Mouse (Mus musculus): ENCODE measurements at regions not wholly inside any gene's neighbourhood (a gene's known extent, or its start where the extent isn't known, plus 50 kb on each side); places are given as distances from the start of the nearest gene placed in this dataset.

GRCm38 (mm10) chr15:38577691-38578090 lies 1152.3 kb downstream of the 4930447A16Rik start:
- H3K27ac ChIP-seq (ENCODE audit: low read length): no peak overlapping the region
- no peaks in the 10 kb centered on the region for H3K9me3 ChIP-seq (ENCODE audit: low read length)
- no peaks in the 10 kb centered on the region for H3K27me3 ChIP-seq (replicated peaks; ENCODE audit: insufficient read depth, low read length)
- H3K4me3 ChIP-seq (ENCODE audit: low read depth, low read length): no peak overlapping the region
- no peak for TF ChIP-seq CTCF (IDR thresholded peaks at IDR 0.05)
- TF ChIP-seq EP300 (IDR thresholded peaks at IDR 0.05): no peak
- H3K4me1 ChIP-seq (ENCODE audit: insufficient read depth, low read depth, low read length): no peaks in the 10 kb centered on the region
- DNase-seq (ENCODE audit: low spot score) (no peak), ATAC-seq (no peak)
- no peak overlapping the region for H3K4me2 ChIP-seq (replicated peaks; ENCODE audit: low read depth, low read length)
- 96% methylated on average over 4 of the region's 4 CpGs for WGBS
- no peak overlapping the region for H3K9ac ChIP-seq (replicated peaks; ENCODE audit: low read depth)
- H3K36me3 ChIP-seq (ENCODE audit: insufficient read depth, low read length): no peaks in the 10 kb centered on the region

GRCm38 (mm10) chr15:38579481-38579880 lies 1154.1 kb downstream of the 4930447A16Rik start:
- Histone ChIP-seq H3K27ac (ENCODE audit: low read length) (no peak overlapping the region), H3K9me3 (ENCODE audit: low read length) (no peaks in the 10 kb centered on the region), H3K9ac (replicated peaks; ENCODE audit: low read depth) (no peak overlapping the region), H3K27me3 (replicated peaks; ENCODE audit: insufficient read depth, low read length) (no peaks in the 10 kb centered on the region), H3K4me3 (ENCODE audit: low read depth, low read length) (no peak overlapping the region), H3K4me1 (ENCODE audit: insufficient read depth, low read depth, low read length) (no peaks in the 10 kb centered on the region), H3K4me2 (replicated peaks; ENCODE audit: low read depth, low read length) (no peak overlapping the region), H3K36me3 (ENCODE audit: insufficient read depth, low read length) (no peaks in the 10 kb centered on the region)
- WGBS: 82% methylated on average over 4 of the region's 4 CpGs
- ATAC-seq: no peak
- no peak for DNase-seq (ENCODE audit: low spot score)
- TF ChIP-seq CTCF (IDR thresholded peaks at IDR 0.05) (no peak), EP300 (IDR thresholded peaks at IDR 0.05) (no peak)

GRCm38 (mm10) chr15:38583500-38583899 lies 1158.1 kb downstream of the 4930447A16Rik start:
- ATAC-seq (peak; percentile 25; the same call in 1 of the 2 replicates), DNase-seq (ENCODE audit: low spot score) (no peak)
- Histone ChIP-seq H3K27me3 (replicated peaks; ENCODE audit: insufficient read depth, low read length) (no peaks in the 10 kb centered on the region), H3K9me3 (ENCODE audit: low read length) (no peaks in the 10 kb centered on the region), H3K4me2 (replicated peaks; ENCODE audit: low read depth, low read length) (no peak overlapping the region), H3K9ac (replicated peaks; ENCODE audit: low read depth) (no peak overlapping the region), H3K27ac (ENCODE audit: low read length) (no peak overlapping the region), H3K4me3 (ENCODE audit: low read depth, low read length) (no peak overlapping the region), H3K4me1 (ENCODE audit: insufficient read depth, low read depth, low read length) (no peaks in the 10 kb centered on the region), H3K36me3 (ENCODE audit: insufficient read depth, low read length) (no peaks in the 10 kb centered on the region)
- WGBS: 49% methylated on average over 5 of the region's 5 CpGs
- TF ChIP-seq EP300 (IDR thresholded peaks at IDR 0.05): no peak
- no peak for TF ChIP-seq CTCF (IDR thresholded peaks at IDR 0.05)

- no peaks in the 10 kb centered on the region for H3K27me3 ChIP-seq (replicated peaks; ENCODE audit: insufficient read depth, low read length)
- H3K9ac ChIP-seq (replicated peaks; ENCODE audit: low read depth): no peak overlapping the region
- H3K4me3 ChIP-seq (ENCODE audit: low read depth, low read length): no peak overlapping the region
- DNase-seq (ENCODE audit: low spot score) (peak; percentile 82), ATAC-seq (peak; percentile 78)
- no peak overlapping the region for H3K27ac ChIP-seq (ENCODE audit: low read length)
- no peaks in the 10 kb centered on the region for H3K9me3 ChIP-seq (ENCODE audit: low read length)
- H3K4me1 ChIP-seq (ENCODE audit: insufficient read depth, low read depth, low read length): no peaks in the 10 kb centered on the region
- no peak overlapping the region for H3K4me2 ChIP-seq (replicated peaks; ENCODE audit: low read depth, low read length)
- 47% methylated on average over 6 of the region's 6 CpGs for WGBS
- no peaks in the 10 kb centered on the region for H3K36me3 ChIP-seq (ENCODE audit: insufficient read depth, low read length)
- no peak for TF ChIP-seq CTCF (IDR thresholded peaks at IDR 0.05)
- peak; percentile 59; the same call in 1 of the 2 replicates for TF ChIP-seq EP300 (IDR thresholded peaks at IDR 0.05)
Measured at GRCm38 (mm10) chr15:38584425-38584824, 1159.1 kb downstream of the 4930447A16Rik start.

GRCm38 (mm10) chr15:38585610-38586009 lies 1160.3 kb downstream of the 4930447A16Rik start:
- DNase-seq (ENCODE audit: low spot score) (no peak), ATAC-seq (no peak)
- TF ChIP-seq CTCF (IDR thresholded peaks at IDR 0.05): no peak
- no peak for TF ChIP-seq EP300 (IDR thresholded peaks at IDR 0.05)
- 81% methylated on average over 4 of the region's 4 CpGs for WGBS
- H3K36me3 ChIP-seq (ENCODE audit: insufficient read depth, low read length): no peaks in the 10 kb centered on the region
- H3K9ac ChIP-seq (replicated peaks; ENCODE audit: low read depth): no peak overlapping the region
- H3K9me3 ChIP-seq (ENCODE audit: low read length): no peaks in the 10 kb centered on the region
- H3K27ac ChIP-seq (ENCODE audit: low read length): no peak overlapping the region
- no peak overlapping the region for H3K4me3 ChIP-seq (ENCODE audit: low read depth, low read length)
- no peaks in the 10 kb centered on the region for H3K4me1 ChIP-seq (ENCODE audit: insufficient read depth, low read depth, low read length)
- no peak overlapping the region for H3K4me2 ChIP-seq (replicated peaks; ENCODE audit: low read depth, low read length)
- H3K27me3 ChIP-seq (replicated peaks; ENCODE audit: insufficient read depth, low read length): no peaks in the 10 kb centered on the region

- Histone ChIP-seq H3K4me1 (ENCODE audit: insufficient read depth, low read depth, low read length) (no peaks in the 10 kb centered on the region), H3K36me3 (ENCODE audit: insufficient read depth, low read length) (no peaks in the 10 kb centered on the region)
- TF ChIP-seq EP300 (IDR thresholded peaks at IDR 0.05) (no peak), CTCF (IDR thresholded peaks at IDR 0.05) (no peak)
Measured at GRCm38 (mm10) chr15:38586594-38586993, 1161.2 kb downstream of the 4930447A16Rik start.

GRCm38 (mm10) chr15:38588268-38588667 lies 1162.9 kb downstream of the 4930447A16Rik start:
- no peaks in the 10 kb centered on the region for H3K36me3 ChIP-seq (ENCODE audit: insufficient read depth, low read length)
- DNase-seq (ENCODE audit: low spot score) (no peak), ATAC-seq (no peak)
- no peak overlapping the region for H3K4me2 ChIP-seq (replicated peaks; ENCODE audit: low read depth, low read length)
- WGBS: 59% methylated on average over 5 of the region's 5 CpGs
- no peaks in the 10 kb centered on the region for H3K4me1 ChIP-seq (ENCODE audit: insufficient read depth, low read depth, low read length)
- no peak overlapping the region for H3K9ac ChIP-seq (replicated peaks; ENCODE audit: low read depth)
- H3K4me3 ChIP-seq (ENCODE audit: low read depth, low read length): no peak overlapping the region
- H3K9me3 ChIP-seq (ENCODE audit: low read length): no peaks in the 10 kb centered on the region
- H3K27me3 ChIP-seq (replicated peaks; ENCODE audit: insufficient read depth, low read length): no peaks in the 10 kb centered on the region
- TF ChIP-seq EP300 (IDR thresholded peaks at IDR 0.05) (no peak), CTCF (IDR thresholded peaks at IDR 0.05) (no peak)
- H3K27ac ChIP-seq (ENCODE audit: low read length): no peak overlapping the region

More at GRCm38 (mm10) chr15:38586594-38586993, 1161.2 kb downstream of the 4930447A16Rik start:
- Histone ChIP-seq H3K9ac (replicated peaks; ENCODE audit: low read depth) (no peak overlapping the region), H3K9me3 (ENCODE audit: low read length) (no peaks in the 10 kb centered on the region), H3K4me2 (replicated peaks; ENCODE audit: low read depth, low read length) (no peak overlapping the region), H3K4me3 (ENCODE audit: low read depth, low read length) (no peak overlapping the region), H3K27ac (ENCODE audit: low read length) (no peak overlapping the region), H3K27me3 (replicated peaks; ENCODE audit: insufficient read depth, low read length) (no peaks in the 10 kb centered on the region)
- no peak for DNase-seq (ENCODE audit: low spot score)
- WGBS: 58% methylated on average over 10 of the region's 10 CpGs
- no peak for ATAC-seq

Measured in lung, postnatal 0 days (tissue).